Mouse (Mus musculus) cortical plate, adult 2 months (tissue): ENCODE measurements around the gene Setd5.

Experiments used
- CTCF ChIP-seq: fragments of 200-500 bp; IDR thresholded peaks from 2 replicates; pipeline ENCODE4 v1.5.1; 2011; ENCODE audit warnings: mild to moderate bottlenecking, control low read depth, low read length; ENCODE audit not compliant: insufficient read depth; ENCODE audit errors: extremely low read depth
- POLR2A ChIP-seq: fragments of 200-500 bp; IDR thresholded peaks from 2 replicates; pipeline ENCODE4 v1.6.1; 2011; ENCODE audit warnings: mild to moderate bottlenecking, low read length, control low read depth; ENCODE audit not compliant: insufficient read depth; ENCODE audit errors: extremely low read depth

DNA sequence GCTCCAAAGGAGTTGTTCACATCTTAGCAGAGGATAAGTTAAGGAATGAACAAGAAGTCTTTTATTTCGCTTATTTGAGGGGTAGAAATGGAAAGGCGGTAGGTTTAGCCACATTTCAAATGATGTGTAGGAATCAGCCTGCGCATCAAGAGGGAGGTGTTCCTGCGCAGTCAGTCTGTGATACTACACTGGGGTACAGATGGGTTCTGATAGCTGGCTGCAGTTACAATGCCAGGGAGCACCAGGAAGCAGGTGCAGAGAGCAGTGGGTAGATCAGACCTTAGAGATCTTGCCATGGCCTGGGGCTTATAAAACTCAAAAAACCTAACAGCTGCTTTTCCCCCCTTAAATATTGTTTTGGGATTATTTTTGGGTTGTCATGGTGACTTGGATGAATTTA lies 68.1 kb downstream of the Setd5 start:
- TF ChIP-seq CTCF (no peak), POLR2A (no peak)
